Mouse (Mus musculus) lung, embryonic 15.5 days (tissue): Measurements from ENCODE around the gene Hmgb4. TPM values are rescaled to one million over a fixed set of nuclear protein-coding genes. Genes with fewer than 3 reads are reported as not detected.

Experiments
- ATAC-seq: fragments of 200-750 bp; cut with Nextera tagmentation; 2 replicates; pipeline ENCODE4 v1.8.0; 2017; ENCODE audit warnings: moderate number of reproducible peaks, borderline replicate concordance; ENCODE audit not compliant: low FRiP score, low TSS enrichment; ENCODE audit errors: extremely low read depth
- H3K27ac ChIP-seq: fragments of 300-500 bp; sonication (generic); 2 replicates; pipeline ENCODE4 v1.5.1; 2015; ENCODE audit warnings: moderate library complexity, mild to moderate bottlenecking, inconsistent platforms
- H3K27me3 ChIP-seq: fragments of 300-500 bp; sonication (generic); 2 replicates; pipeline ENCODE4 v1.6.1; 2015; ENCODE audit warnings: inconsistent platforms
- H3K36me3 ChIP-seq: fragments of 300-500 bp; sonication (generic); 2 replicates; pipeline ENCODE4 v1.6.1; 2015; ENCODE audit warnings: inconsistent platforms
- H3K4me1 ChIP-seq: fragments of 300-500 bp; sonication (generic); 2 replicates; pipeline ENCODE4 v1.6.1; 2015; ENCODE audit warnings: inconsistent platforms
- H3K4me2 ChIP-seq: fragments of 300-500 bp; sonication (generic); 2 replicates; pipeline ENCODE4 v1.6.1; 2015; ENCODE audit warnings: inconsistent platforms, mild to moderate bottlenecking, moderate library complexity
- H3K4me3 ChIP-seq: fragments of 300-500 bp; sonication (generic); 2 replicates; pipeline ENCODE4 v1.5.1; 2015; ENCODE audit warnings: mild to moderate bottlenecking, inconsistent platforms
- H3K9ac ChIP-seq: fragments of 300-500 bp; sonication (generic); 2 replicates; pipeline ENCODE4 v1.6.1; 2015; ENCODE audit warnings: inconsistent platforms
- H3K9me3 ChIP-seq: fragments of 300-500 bp; sonication (generic); 2 replicates; pipeline ENCODE4 v1.6.1; 2016; ENCODE audit warnings: inconsistent platforms
- WGBS: fragments of 180-500 bp; shearing (Covaris S2); methylation state at CpG from one replicate; pipeline ENCODE4 v1.1.7; 2015; 5-methylcytosine and 5-hydroxymethylcytosine counted together
- polyA plus RNA-seq: library from polyadenylated mRNA; unstranded; fragments of >200 nt; fragmentation: Nextera tagmentation; extraction: Ambion mirVana; gene quantifications from 2 replicates; pipeline ENCODE4 v1.2.1, GENCODE M21; 2015

Gene Hmgb4
- polyA plus RNA-seq, 1 experiment from 2014 or later, result not detected

DNA sequence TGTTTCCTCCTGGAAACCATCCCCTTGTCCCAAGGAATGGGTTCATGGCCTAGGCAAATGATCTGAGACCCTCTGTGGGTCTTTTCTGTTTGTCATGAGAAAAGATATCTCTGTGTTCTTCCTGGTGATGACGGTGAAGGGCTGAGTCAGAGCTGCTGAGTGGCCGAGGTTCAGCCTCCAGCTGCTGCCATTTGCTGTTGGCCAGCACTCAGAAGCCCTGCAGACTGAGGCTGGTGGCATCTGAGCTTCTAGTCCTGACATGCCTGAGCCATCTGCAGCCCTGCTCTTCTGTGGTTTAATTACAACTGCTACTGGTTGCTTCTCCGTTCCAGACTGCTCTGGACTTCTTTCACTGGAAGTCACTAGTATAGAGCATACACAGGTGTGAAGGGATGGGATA lies 4.6 kb upstream of the Hmgb4 start:
- 58% methylated on average over 3 of the region's 3 CpGs for WGBS
- peak overlapping the region; percentile 3; the same call in 1 of the 2 replicates for H3K27ac ChIP-seq
- H3K4me2 ChIP-seq, result no peak overlapping the region
- no peak for ATAC-seq
- H3K4me3 ChIP-seq, result no peak overlapping the region
- H3K36me3 ChIP-seq, result no peaks in the 10 kb centered on the region
- H3K9me3 ChIP-seq, result no peaks in the 10 kb centered on the region
- H3K27me3 ChIP-seq, result no peaks in the 10 kb centered on the region
- H3K9ac ChIP-seq, result no peak overlapping the region
- peaks cover 16% of the 10 kb centered on the region; the same call in 1 of the 2 replicates for H3K4me1 ChIP-seq

GRCm38 (mm10) chr4:128264491-128264890 lies 3.7 kb upstream of the Hmgb4 start:
- 48% methylated on average over 5 of the region's 5 CpGs for WGBS

GRCm38 (mm10) chr4:128259211-128259610 lies 1.5 kb downstream of the Hmgb4 start:
- H3K4me2 ChIP-seq, result no peak overlapping the region
- no peak overlapping the region for H3K27ac ChIP-seq
- no peaks in the 10 kb centered on the region for H3K27me3 ChIP-seq
- H3K9ac ChIP-seq, result no peak overlapping the region
- no peaks in the 10 kb centered on the region for H3K4me1 ChIP-seq
- H3K36me3 ChIP-seq, result no peaks in the 10 kb centered on the region
- H3K4me3 ChIP-seq, result no peak overlapping the region
- H3K9me3 ChIP-seq, result no peaks in the 10 kb centered on the region
- ATAC-seq, result no peak
- whole genome bisulfite sequencing, result 85% methylated on average over 5 of the region's 5 CpGs

More at GRCm38 (mm10) chr4:128264491-128264890, 3.7 kb upstream of the Hmgb4 start:
- Histone ChIP-seq H3K9ac (no peak overlapping the region), H3K4me3 (no peak overlapping the region), H3K4me2 (no peak overlapping the region), H3K9me3 (no peaks in the 10 kb centered on the region), H3K27me3 (no peaks in the 10 kb centered on the region), H3K27ac (no peak overlapping the region), H3K36me3 (no peaks in the 10 kb centered on the region), H3K4me1 (0 out of 2 replicates have a peak, but pooled peaks cover 8% of the 10 kb centered on the region)
- ATAC-seq, result peak; percentile 70; the same call in 1 of the 2 replicates

- no peak for ATAC-seq
- Histone ChIP-seq H3K36me3 (no peaks in the 10 kb centered on the region), H3K4me2 (no peak overlapping the region), H3K27me3 (no peaks in the 10 kb centered on the region), H3K9ac (no peak overlapping the region), H3K4me3 (no peak overlapping the region), H3K4me1 (no peaks in the 10 kb centered on the region), H3K9me3 (no peaks in the 10 kb centered on the region), H3K27ac (no peak overlapping the region)
- 14% methylated on average over 5 of the region's 5 CpGs for WGBS
These were observed 12.1 kb downstream of the Hmgb4 start for GRCm38 (mm10) chr4:128248676-128249075.

DNA sequence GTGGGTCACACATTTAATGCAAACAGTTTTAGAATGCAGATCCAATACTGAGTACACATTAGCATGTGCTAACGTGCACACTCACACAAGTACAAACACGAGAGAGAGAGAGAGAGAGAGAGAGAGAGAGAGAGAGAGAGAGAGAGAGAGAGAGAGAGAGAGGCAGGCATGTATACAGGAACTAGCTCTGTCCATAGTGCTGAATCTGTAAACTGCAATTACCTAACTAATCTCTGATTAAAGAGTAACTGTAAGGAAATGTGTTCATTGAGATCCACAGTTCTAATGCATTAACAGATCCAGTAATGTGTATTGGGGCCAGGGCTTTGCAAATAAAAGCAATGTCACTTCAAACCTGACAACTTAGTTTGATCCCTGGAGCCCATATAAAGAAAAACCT lies 15.6 kb downstream of the Hmgb4 start:
- Histone ChIP-seq H3K36me3 (no peaks in the 10 kb centered on the region), H3K4me1 (no peaks in the 10 kb centered on the region), H3K4me2 (no peak overlapping the region), H3K9me3 (no peaks in the 10 kb centered on the region), H3K9ac (no peak overlapping the region), H3K27ac (no peak overlapping the region), H3K27me3 (no peaks in the 10 kb centered on the region), H3K4me3 (no peak overlapping the region)
- 9% methylated on average over 2 of the region's 2 CpGs for WGBS
- ATAC-seq, result no peak

DNA sequence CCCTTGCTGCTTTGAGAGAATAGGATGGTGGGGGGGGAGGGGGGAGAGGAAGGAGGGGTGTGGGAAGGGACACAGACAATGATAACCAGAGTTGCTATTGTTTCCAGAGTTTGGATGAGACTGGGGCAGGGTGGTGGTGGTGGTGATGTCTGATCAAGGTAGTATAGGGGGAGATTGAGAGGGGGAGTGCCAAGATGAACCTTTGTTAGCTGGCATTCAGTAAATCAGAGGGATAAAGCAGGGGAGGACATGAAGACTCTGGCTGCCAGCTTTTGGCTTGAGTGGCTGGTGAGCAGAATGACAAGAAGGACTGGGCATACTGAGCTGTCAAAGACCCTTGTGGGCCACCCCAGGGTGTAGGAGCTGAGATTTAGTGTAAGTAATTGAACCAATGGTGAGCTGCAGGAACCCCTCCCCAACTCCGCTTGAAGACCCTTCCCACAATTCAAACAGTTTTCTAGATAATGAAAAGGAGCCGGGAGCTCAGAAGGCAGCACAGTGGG lies 18.9 kb downstream of the Hmgb4 start:
- Histone ChIP-seq H3K4me2 (no peak overlapping the region), H3K36me3 (no peaks in the 10 kb centered on the region), H3K27ac (no peak overlapping the region), H3K27me3 (no peaks in the 10 kb centered on the region), H3K9ac (no peak overlapping the region), H3K4me1 (no peaks in the 10 kb centered on the region), H3K9me3 (no peaks in the 10 kb centered on the region), H3K4me3 (no peak overlapping the region)
- WGBS, result 76% methylated on average over 2 of the region's 2 CpGs
- ATAC-seq, result no peak

DNA sequence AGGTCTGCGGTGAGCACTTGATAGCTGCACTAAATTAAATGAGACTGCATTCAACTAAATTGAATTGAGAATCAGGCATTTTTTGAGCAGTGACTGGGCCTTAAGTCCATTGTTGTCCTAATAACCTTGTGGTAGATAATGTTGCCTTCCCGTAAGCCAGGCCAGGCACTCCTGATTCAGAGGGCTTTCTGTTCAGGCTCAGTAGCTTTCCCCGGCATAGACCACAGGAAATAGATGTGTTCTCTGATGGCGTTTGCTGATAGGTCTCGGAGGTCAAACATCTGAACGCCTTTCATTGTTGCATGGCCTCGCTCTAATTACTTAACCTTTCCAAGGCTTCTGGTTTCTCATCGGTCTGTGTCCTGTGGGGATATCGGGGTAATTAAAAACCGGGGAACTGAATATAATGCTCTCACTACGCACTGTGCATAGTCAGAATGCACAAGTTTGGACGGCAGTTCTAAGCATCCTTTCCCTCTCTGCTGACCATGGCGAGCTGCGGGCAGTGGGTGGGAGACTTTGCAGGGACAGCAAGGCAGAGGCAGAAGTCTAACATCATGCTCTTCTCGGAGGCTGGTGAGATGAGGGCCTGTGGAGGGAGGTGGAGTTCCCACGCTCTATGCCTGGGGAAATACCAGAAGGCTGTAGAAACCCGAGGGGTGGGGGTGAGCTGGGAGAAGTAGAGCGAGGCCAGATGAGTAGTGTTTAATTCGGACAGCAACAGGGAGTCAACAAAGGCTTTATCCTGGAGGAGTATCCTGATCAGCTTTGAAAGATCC lies 19.5 kb downstream of the Hmgb4 start:
- 45% methylated on average over 19 of the region's 19 CpGs for WGBS
- no peak overlapping the region for H3K27ac ChIP-seq
- no peak for ATAC-seq
- no peak overlapping the region for H3K9ac ChIP-seq
- H3K27me3 ChIP-seq, result no peaks in the 10 kb centered on the region
- H3K9me3 ChIP-seq, result no peaks in the 10 kb centered on the region
- H3K4me3 ChIP-seq, result no peak overlapping the region
- H3K4me2 ChIP-seq, result no peak overlapping the region
- no peaks in the 10 kb centered on the region for H3K4me1 ChIP-seq
- H3K36me3 ChIP-seq, result no peaks in the 10 kb centered on the region

- no peak overlapping the region for H3K4me2 ChIP-seq
- no peak overlapping the region for H3K9ac ChIP-seq
- H3K4me3 ChIP-seq, result no peak overlapping the region
- no peaks in the 10 kb centered on the region for H3K4me1 ChIP-seq
- H3K27ac ChIP-seq, result no peak overlapping the region
- H3K36me3 ChIP-seq, result no peaks in the 10 kb centered on the region
- no peaks in the 10 kb centered on the region for H3K27me3 ChIP-seq
- 38% methylated on average over 1 of the region's 1 CpGs for WGBS
- no peaks in the 10 kb centered on the region for H3K9me3 ChIP-seq
- ATAC-seq, result no peak
These were observed 21.6 kb downstream of the Hmgb4 start for GRCm38 (mm10) chr4:128239113-128239512.

GRCm38 (mm10) chr4:128233458-128233857 lies 27.3 kb downstream of the Hmgb4 start:
- ATAC-seq, result no peak
- Histone ChIP-seq H3K9me3 (no peaks in the 10 kb centered on the region), H3K4me3 (no peak overlapping the region), H3K36me3 (no peaks in the 10 kb centered on the region), H3K4me2 (no peak overlapping the region), H3K4me1 (no peaks in the 10 kb centered on the region), H3K9ac (no peak overlapping the region), H3K27me3 (no peaks in the 10 kb centered on the region), H3K27ac (no peak overlapping the region)
- 60% methylated on average over 13 of the region's 13 CpGs for WGBS

GRCm38 (mm10) chr4:128227377-128228316 lies 33.1 kb downstream of the Hmgb4 start:
- no peak for ATAC-seq
- H3K27ac ChIP-seq, result no peak overlapping the region
- WGBS, result 30% methylated on average over 13 of the region's 13 CpGs

GRCm38 (mm10) chr4:128224453-128224852 lies 36.3 kb downstream of the Hmgb4 start:
- WGBS, result 46% methylated on average over 6 of the region's 6 CpGs
- Histone ChIP-seq H3K9me3 (no peaks in the 10 kb centered on the region), H3K27me3 (no peaks in the 10 kb centered on the region), H3K27ac (no peak overlapping the region), H3K4me1 (peaks cover 4% of the 10 kb centered on the region; the same call in 1 of the 2 replicates), H3K4me3 (no peak overlapping the region), H3K36me3 (no peaks in the 10 kb centered on the region), H3K9ac (no peak overlapping the region), H3K4me2 (no peak overlapping the region)
- no peak for ATAC-seq

More at GRCm38 (mm10) chr4:128227377-128228316, 33.1 kb downstream of the Hmgb4 start:
- Histone ChIP-seq H3K4me3 (no peak overlapping the region), H3K36me3 (no peaks in the 10 kb centered on the region), H3K4me2 (no peak overlapping the region), H3K4me1 (peaks cover 4% of the 10 kb centered on the region; the same call in 1 of the 2 replicates), H3K9me3 (no peaks in the 10 kb centered on the region), H3K27me3 (no peaks in the 10 kb centered on the region), H3K9ac (no peak overlapping the region)
